Mouse (Mus musculus): ENCODE measurements around the gene Tsr2.

The Tsr2 gene

DNA sequence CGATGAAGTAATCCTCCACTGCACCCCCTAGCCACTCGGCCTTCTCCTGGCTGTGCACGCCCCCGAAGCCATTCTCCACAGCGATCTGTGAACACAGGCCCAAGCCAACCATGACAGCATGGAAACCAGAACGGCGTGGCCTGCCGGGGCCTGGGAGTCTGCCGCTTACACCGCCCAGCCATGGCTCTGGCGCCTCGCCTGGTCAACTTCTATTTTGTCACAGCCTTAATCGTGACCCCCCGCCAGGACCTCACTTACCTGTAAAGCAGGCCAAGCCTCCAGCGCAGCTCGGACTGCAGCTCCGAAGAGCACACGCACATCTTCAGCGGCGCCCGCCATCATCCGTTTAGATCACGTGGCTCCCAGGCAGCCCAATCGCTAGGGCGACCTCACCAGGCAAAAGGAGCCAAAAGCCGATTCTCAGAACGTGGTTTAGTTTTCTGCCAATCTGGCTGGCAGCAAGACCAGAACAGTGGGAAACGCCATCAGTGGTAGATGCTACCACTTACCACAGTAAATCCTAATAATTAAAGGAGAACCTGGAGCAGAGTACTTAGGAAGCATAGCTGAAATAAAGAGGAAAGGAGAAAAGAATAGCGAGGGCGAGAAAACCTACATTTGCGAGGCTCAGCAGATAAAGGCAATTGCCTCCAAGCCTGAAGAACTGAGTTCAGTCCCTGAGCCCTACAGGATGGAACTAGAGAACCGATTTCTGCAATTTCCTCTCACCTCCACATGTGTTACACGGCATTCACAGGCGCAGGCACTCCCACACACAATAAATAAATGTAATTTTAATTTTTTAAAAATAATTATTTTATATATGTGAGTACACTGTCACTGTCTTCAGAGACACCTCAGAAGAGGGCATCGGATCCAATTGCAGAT, at the start of gene Tsr2:
Gene Tsr2, minus strand, starts transcription at position 373 of the 888 bp plus-strand sequence.
- peak; percentile 46 to 66 for DNase-seq (ENCODE audit: low read depth in 2 of 2, low spot score in 2 of 2)

DNA sequence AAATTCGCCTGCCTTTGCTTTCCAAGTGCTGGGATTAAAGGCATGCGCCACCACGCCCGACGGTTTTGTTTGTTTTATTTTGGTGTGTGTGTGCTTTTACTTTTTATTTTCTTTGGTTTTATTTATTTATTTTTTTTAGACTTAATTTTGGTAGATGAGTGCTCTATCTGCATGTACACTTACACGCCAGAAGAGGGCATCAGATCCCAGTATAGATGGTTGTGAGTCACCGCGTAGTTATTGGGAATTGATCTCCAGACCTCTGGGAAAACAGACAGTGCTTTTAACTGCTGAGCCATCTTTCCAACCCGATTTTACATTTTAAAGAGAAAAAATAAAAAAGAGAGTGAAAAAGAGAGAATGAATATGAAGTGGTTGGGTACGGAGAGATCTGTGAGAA, 36.4 kb upstream of the Tsr2 start:
- no peak for DNase-seq (ENCODE audit: low read depth in 2 of 2, low spot score in 2 of 2)

DNA sequence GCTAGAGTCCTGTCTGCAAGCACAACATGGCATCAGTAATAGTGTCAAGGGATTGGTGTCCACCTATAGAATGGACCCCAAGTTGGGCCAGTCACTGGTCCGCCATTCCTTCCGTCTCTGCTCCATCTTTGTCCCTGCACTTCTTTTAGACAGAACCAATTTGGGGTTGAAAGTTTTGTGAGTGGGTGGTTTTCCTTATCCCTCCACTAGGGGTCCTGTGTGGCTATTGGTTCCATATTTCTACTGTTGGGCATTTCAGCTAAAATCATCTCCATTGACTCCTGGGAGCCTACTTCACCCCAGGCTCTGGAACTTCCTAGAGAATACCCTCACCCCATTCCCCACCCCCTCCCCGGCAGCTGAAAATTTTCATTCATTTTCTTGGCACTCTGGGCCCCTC, 34.1 kb upstream of the Tsr2 start:
- no peak for DNase-seq (ENCODE audit: low read depth in 2 of 2, low spot score in 2 of 2)

DNA sequence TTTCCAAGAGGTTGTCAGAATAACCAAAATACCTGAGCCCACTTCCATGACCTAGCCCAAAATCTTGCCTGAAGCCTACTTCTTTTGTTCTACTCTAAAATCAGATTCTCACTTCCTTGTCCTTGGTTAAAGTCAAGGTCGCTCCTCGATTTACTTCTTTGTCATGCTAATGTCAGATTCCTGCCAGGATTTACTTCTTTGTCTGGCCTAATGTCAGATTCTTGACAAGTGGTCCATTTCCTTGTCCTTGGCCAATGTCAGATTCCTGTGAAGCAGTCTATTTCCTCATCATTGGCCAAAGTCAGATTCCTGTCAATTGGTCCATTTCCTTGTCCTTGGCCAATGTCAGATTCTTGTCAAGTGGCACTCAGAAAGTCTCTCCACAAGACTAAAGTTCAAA, 27.6 kb upstream of the Tsr2 start:
- no peak for DNase-seq (ENCODE audit: low read depth in 2 of 2, low spot score in 2 of 2)

DNA sequence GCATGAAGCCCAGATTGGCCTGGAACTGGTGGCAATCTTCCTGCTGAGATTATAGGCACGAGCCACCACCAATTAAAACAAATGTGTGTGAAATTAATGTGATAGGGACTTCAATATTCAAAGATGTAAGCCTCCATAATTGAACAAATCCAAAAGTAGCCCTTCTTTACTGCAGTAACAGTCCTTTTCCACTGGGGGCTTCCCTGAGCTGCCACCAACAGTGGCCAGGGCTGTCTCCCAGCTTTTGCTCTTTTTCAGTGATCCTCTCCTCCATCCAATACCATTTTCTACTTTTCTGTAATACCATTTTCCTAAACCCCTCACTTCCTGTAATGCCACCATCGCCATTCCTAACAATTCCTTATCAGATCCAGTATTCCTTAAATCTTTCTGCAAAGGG, 21.1 kb upstream of the Tsr2 start:
- DNase-seq (ENCODE audit: low read depth in 2 of 2, low spot score in 2 of 2) = no peak

DNA sequence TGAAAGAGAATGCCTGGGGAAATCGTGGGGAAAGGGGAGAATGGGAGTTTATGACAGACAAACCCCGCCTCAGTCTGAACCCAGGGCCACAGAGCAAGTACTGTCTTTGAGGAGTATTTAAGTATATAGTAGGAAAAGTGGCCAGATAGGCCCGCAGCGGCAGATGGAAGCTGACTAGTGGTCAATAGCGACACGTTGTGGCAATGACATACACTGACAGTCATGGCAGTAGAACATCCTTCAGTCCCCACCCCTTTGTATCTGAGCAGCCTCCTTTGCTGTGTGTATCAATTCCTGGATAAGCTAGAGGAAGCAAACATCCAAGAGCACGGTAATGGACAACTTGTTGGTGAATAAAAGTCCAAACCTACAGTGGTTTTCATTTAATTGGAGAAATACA, 20.5 kb upstream of the Tsr2 start:
- no peak for DNase-seq (ENCODE audit: low read depth in 2 of 2, low spot score in 2 of 2)

DNA sequence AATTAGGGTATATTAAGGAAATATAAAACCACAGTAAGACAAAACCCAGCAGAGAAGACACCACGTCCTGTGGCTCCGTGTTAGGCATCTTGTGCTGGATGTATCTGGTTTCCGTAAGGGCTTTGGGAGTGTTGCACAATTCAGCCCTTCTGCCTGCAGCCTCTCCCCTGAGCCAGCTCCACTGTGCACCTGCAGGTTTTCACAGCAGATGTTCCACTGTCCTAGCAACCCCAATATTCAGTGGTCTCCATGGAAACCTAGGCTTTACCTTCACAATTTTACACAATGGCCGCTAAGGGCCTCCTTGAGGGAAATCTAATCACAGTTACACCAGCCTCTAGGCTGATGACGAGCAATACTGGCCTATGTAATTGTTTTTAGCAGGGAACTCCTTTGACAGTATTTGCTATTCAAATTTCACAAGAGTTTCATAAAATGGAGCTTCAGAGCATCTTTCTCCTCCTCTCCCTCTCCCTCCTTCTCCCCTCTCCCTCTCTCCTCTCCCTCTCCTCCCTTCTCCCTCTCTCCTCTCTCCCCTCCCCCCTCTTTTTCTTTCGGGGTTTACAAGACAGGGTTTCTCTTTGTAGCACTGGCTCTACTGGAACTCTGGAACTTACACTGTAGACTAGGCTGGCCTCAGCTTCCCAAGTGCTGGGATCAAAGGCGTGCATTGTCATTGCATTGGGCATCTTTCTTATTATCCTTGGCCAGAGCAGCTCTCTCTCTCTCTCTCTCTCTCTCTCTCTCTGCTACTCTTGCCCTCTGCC, 11.1 kb upstream of the Tsr2 start:
- no peak for DNase-seq (ENCODE audit: low read depth in 2 of 2, low spot score in 2 of 2)

DNA sequence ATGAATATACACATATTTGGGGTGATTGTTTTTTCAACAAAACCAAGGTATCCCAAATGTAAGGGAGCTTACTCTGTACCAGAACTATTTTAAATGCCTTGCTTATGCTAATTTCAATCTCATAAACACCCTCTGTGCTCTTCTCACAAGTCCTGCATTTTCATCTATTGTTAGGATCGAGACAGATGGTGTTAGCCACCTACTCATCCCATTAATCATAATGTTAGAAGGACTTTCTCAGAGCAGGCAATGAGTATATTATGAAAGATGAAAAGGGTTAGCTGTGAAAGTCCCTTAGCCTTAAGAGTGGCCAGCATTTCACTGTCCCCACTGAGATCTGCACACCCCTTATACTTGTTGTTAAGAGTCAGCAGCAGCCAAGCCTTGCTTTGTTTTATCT, 8.9 kb downstream of the Tsr2 start:
- no peak for DNase-seq (ENCODE audit: low read depth in 2 of 2, low spot score in 2 of 2)

DNA sequence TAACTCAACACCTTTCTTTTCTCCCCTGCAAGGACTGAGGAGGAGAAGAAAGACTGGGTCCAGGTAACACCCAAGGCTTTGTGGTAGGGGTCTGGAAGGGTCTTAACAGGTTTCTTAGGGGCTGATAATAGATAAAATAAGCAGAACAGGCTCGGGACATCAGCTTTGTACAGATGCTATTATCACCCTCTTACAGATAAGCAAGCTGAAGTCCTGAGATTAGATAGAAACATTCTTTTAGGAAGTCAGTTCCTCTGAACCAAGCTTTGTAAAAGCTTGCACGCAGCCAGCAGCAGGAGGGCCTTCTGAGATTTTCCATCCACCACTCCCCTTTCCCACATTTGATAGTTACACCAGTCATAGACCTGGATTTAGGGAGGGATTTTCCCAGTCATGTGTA, 10.7 kb downstream of the Tsr2 start:
- no peak for DNase-seq (ENCODE audit: low read depth in 2 of 2, low spot score in 2 of 2)

DNA sequence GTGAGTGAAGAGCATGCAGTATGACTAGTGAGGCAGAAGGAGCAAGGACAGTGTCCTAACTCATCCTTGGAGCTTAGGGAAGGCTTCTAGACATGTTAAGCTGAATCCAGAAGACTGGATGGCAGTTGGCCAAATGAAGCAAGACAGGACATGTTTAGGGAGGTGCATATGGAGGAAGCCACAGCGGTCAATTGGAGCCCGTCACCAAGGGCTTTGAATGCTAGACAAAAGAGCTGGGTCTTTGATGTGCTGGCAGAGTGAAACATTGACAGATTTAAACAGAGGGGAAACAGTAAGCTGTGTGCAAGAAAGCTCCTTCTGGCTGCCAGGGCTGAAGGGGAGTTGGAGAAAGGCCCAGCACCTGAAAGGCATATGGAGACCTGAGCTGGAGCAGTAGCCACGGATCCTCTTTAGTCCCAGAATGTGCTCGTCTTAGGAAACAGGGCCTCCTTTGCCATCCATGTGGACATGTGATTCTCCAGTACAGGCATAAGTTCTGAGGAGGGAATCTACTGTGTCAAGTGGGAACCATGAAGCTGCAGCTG, 19.3 kb downstream of the Tsr2 start:
- DNase-seq (ENCODE audit: low read depth in 2 of 2, low spot score in 2 of 2) = no peak

DNA sequence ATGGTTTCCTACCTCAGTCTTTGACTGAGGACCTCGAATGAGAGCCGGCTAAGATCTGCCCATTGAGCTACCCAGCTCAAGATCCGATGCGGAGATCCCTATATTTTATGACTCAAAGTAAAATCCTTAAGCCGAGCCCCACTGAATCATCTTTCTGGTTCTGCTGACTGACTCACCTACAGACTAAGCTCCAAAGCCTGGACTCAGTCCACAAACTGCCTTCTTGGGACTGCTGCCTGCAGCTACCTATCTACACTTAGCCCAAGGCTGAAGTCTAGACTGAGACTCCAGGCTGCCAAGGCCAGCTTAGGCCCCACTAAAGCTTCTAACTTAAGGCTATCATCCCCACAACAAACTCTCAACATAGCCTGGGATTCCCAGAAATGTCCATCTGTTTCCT, 20.3 kb downstream of the Tsr2 start:
- DNase-seq (ENCODE audit: low read depth in 2 of 2, low spot score in 2 of 2) = no peak

DNA sequence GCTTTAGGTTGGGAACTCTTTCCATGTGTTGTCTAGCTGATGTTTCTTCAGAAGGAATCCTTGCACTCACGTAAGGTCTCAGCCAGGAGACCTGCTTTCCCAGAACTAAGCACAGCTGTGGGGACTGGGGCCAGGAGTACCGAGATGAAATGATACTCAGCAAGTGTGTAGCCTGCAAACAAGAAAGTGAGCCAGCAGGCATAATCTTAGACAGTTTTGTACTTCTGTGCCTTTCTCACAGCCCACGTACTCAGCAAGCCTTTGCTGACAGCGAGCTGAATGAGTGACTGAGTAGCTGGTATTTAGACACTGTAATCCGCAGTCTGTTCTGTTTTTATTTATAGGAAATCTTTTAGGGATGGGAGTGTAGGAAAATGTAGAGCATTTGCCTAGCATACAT, 28.5 kb downstream of the Tsr2 start:
- DNase-seq (ENCODE audit: low read depth in 2 of 2, low spot score in 2 of 2) = no peak

DNA sequence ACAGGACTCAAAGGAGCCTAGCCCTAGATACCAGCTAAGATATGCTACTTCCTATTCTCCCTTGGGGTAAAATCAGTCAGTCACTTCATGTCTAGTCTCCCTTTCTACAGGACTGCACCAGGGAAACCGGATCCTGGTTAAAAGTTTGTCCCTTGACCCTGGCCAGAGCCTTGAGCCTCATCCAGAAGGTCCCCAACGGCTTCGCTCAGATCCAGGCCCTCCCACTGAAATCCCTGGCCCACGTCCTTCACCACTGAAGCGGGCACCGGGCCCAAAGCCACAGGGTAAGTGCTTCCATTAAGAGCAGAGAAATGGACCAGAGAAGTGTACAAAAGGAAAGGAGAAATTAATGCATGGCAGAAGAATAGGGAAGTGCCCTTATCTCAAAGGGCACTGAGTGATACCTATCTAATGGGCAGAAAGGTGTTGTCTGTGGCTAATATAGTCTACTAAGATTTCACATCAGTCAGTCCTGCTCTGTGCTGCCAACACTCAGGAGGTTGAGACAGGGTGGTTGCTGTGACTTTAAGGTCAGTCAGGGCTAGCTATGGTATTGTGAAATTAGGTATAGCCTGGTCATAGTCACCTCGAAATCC, 30.2 kb downstream of the Tsr2 start:
- DNase-seq (ENCODE audit: low read depth in 2 of 2, low spot score in 2 of 2) = no peak

DNA sequence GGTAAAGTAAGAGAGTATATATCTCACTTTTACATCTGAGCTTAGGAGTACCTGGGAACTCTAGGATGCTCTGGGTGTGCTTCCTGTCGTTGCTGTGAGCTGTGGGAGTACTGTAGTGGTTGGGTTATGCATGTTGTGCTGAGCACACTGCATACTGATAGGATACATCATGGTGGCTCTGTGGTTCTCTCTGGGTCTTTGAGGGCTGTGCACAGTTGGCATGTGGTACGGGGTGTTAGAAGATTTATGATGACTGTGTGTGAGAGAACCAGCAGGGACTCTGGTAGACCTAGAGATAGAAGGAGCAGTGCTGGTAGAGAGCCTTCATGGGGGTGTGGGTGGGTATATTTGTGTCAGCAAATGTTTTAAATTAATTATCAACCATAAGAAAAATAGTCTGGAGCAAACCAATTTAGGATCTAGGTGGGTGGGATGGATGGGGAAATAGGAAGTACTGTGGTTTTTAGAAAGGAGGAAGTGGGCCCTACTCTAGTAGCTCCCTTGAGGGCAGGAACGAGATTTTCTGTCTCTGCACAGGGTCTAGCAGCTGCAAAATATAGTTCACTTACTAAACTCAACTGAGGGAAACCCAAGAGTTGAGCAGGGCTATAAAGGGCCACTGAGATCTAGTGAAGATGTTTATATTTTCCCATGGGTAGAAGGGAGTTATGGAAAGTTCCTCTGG, 34.6 kb downstream of the Tsr2 start:
- DNase-seq (ENCODE audit: low read depth in 2 of 2, low spot score in 2 of 2) = no peak

DNA sequence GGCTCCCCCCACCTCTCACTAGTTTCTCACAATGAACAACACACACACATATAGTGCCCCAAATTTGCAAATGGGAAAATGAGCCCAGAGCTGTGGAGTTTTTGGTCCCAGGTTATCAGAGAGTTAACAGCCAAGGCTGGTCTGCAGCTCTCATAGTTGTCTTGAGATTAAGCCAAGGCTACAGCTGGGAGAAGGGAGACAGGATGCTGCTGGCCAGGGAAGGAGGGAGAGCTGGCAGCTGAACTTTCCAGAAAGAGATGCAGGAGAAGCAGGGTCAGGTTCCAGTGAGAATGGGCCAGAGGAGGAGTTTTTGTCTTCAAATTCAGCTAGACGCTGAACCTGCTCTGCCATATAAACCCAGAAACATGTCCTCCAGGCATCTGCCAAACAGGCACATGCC, 37.0 kb downstream of the Tsr2 start:
- no peak for DNase-seq (ENCODE audit: low read depth in 2 of 2, low spot score in 2 of 2)

DNA sequence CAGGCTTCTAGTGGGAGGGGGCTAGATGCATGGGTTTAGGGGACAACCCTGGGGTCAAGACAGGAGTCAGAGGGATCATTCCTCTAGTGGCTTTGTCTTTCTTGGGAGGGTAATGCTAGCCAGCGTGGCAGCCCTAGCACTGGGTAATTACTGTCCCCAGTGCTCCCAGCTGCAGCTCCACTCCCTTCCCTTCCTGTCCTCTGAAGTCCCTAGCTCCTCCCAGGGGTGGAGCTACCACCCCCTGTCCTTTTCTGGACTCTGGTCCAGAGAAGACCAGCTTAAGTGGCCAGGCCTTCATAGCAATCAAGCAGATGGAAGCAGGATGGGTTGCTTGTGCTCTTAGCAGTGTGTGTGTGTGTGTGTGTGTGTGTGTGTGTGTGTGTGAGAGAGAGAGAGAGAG, 40.8 kb downstream of the Tsr2 start:
- DNase-seq (ENCODE audit: low read depth in 2 of 2, low spot score in 2 of 2) = no peak

DNA sequence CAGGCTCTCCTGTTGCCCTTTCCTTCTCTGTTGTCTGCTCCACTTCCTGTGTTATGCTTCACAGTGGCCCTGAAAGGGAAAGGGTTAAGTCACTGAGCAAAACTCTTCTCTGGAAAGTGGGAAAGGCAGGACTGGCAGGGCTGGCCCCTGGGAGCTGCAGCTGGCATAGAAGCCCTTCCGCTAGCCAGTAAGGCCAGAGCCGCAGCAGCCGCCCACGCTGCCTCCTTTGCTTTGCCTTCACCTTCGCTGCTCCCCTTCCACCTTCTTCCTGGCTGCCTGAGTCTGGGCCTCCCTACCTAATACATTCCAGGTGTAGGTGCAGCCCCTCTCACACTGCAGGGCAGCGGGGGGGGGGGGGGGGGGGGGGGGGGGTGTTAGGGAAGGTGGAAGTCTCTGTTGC, 41.9 kb downstream of the Tsr2 start:
- DNase-seq (ENCODE audit: low read depth in 2 of 2, low spot score in 2 of 2) = no peak

DNA sequence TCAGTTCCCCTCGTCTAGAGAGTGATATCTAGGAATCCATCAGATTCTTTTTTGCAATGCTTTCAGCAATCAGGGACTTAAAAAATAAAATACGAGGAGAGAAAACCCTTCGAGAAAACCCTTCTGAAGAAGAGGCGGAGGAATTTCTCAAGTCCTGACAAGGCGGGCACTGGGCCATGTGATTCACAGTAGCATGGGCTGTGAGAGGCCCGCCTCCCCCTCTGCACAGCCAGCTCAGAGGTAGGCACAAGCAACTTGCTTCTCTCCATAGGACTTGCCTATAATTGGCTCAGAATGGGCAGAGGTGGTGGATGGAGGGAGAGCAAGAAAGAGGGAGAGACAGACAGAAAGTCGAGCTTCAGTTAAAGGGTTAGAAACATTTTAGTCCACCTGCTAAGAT, 46.0 kb downstream of the Tsr2 start:
- no peak for DNase-seq (ENCODE audit: low read depth in 2 of 2, low spot score in 2 of 2)

DNA sequence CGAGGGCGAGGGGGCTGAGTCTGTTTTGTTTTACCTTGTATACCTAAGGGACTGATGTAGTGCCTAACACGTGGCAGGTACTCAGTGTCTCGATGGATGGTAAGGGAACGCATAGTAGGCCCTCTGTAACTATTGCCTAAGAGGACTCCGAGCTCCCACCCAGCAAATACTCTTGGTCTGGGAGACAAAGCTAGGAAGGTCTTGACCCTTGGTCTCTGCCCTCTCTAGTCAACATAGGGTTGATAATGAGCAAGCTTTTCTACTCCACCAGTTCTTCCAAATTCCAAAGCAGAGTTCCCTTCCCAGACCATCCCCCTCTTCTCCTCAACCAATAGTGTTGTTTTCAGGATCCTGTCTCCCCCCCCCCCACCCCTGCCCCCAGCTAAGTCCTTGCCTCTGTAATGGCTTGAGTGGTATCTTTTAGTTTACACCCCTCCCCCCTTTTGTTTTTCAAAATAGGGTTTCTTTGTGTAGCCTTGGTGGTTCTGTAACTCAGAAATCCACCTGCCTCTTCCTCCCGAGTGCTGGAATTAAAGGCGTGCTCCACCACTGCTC, 46.6 kb downstream of the Tsr2 start:
- no peak for DNase-seq (ENCODE audit: low read depth in 2 of 2, low spot score in 2 of 2)

DNA sequence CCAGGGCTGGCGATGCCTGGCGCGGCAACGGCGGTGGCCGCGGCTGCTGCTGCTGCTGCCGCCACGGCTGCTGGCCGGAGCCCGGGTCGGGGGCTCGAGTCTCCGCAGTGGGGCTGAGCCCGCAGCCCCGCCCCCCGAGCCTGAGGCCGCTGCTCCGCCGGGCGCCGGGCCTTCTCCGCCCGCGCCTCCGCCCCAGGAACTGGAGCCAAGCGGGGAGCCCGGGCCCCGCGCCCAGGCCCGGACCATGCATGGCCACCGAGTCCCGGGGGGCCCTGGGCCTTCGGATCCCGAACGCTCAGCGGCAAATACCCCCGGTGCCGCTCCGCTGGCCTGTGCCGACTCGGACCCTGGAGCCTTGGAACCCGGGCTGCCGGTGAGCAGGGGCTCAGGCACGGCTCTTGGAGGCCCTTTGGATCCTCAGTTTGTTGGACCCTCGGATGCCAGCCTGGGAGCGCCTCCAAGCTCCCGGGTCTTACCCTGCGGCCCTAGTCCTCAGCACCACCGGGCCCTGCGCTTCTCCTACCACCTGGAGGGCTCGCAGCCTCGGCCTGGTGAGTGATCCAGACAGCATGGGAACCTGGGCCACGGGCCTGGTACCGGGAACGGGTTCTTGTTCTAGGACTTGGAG, 48.8 kb downstream of the Tsr2 start:
- DNase-seq (ENCODE audit: low read depth in 2 of 2, low spot score in 2 of 2) = no peak

Data from CD8-positive naive resting alpha-beta T cell, adult 2 months (primary cell).